Mouse (Mus musculus) spleen, adult 18-20 months (tissue): ENCODE data around the gene Abi2.
"Not testable (repeated sequence)": the region's sequence is repeated elsewhere in the genome, so short reads cannot be mapped to it uniquely, and the experiment has no call there.

Experiments used
- DNase-seq, 2 experiments: peaks; one replicate each; pipeline ENCODE4 v3.0.0; 2022; ENCODE audit warnings: mixed read lengths in 2 of 2

Gene Abi2

DNA sequence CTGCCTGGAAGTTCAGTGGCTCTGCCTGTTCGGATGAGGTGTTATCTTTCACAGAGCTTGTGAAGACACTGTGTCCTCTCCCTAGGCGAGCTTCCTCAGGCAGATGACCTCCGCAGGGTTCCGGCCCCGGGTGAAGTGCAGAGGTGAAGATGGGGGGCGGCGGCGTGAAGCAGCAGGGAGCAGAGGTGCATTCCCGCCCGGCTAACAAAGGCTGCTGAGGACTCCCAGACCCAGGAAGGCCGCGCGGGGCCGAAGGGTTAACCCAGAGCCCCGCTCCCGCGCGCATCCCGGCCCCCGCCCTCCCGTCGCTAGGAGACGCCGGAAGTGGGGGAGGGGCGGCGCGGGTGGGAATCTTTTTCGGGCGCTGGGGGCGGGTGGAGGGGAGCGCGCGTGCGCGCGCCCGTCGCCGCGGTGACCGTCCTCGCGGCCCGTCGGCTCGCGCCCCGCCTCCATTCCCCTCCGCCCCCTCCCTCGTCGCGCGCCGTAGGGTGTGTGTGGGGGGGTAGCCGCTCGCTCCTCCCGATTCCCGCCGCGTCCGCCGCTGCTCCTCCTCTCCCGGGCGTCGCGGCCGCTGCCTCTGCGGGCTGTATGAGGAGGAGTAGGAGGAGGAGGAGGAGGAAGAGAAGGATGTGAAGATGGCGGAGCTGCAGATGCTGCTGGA, at the start of gene Abi2:
Abi2 (plus strand) TSS at position 452 of the 661 bp plus-strand sequence.
- DNase-seq: peak; percentile 70 to 76

DNA sequence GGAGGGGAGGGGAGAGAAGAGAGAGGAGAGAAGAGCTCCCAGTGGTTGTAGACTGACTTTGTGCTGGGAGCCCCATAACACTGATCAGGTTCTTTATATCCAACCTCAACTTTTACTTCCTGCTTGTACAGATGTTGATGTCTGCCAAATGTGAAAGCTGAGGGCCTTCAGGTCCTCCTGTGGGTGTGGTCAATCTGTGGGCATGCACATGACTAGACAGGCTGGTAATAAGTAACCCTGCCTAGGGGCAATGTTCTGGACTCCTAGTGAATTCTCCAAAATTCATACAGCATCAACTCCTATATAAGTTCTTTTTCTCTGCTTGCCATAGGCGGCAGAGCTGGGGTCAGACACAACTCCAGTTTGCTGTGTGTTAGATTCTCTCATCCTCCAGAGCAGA, 47.8 kb upstream of the Abi2 start:
- no peak for DNase-seq

DNA sequence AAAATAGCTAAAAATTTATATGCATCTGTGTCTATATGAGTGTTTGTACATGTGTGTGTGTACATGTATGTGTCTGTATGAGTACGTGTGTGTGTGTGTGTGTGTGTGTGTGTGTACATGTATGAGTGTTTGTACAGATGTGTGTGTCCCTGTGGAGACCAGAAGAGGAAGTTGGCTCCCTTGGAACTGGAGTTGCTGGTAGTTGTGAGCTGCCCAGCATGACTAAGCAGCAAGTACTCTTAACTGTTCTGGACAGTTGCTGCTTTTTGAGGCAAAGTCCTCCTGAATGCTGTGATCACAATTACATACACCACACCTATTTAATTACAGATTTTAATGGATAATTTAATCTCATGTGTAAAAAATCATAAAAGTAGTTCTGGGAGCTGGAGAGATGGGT, 32.9 kb upstream of the Abi2 start:
- DNase-seq: no peak

DNA sequence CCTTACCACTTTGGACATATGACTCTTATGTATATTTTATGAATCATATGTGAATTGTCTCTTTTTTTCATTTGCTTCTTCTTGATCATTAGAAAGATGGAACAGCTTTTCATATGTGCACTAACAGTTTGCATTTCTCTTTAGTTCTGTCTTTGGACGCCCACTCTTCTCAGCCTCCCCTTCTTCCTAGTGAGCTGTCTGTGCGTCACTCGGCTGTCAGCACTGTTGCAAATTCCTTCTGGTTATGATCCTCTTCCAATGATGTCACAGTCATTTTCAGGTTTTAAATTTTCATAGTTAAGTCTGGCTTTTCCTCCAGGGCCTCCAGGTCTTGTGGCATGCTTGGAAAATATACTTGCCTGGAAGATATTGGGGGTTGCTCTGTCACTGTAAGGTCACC, 27.5 kb upstream of the Abi2 start:
- no peak for DNase-seq

DNA sequence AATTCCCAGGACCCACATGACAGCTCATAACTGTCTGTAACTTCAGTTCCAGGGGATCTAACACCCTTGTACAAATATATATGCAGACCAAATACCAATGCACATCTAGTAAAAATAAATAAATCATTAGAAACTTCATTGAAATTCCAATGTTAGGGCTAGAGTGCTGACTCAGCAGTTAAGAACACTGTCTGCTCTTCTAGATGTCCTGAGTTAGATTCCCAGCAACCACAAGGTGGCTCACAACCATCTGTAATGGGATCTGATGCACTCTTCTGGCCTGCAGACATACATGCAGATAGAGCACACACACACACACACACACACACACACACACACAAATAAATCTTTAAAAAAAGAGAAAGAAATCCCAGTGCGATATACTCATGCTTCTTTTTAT, 4.6 kb upstream of the Abi2 start:
- no peak for DNase-seq

DNA sequence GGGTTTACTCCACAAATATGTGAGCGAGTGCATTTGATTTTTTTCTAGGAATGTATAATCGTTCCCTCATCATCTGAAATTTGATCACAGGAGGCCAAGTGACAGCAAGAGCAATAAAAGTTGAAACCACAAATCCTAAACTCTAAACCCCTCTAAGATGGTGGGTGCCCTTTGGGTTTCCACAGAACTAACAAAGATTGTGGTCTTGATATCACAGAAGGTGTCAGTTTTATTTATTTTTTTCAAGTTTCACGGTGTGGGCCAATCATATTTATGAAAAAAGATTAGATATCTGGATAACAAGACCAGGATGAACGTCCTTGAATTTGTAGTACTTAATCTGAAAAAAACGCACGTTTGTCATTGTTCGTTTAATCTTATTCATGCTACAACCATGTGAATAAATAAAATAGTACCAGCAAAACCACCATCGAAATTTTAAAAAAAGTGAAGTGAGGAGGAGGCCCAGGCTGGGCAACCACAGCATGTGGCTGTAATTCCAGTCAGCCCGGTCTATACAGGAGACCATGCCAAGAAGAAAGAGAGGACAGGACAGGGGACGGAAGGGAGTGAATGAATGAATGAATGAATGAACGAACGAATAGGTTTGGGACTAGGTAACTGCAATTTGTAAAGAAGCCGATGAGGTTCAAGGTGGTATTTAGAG, 785 bp upstream of the Abi2 start:
- DNase-seq: no peak

DNA sequence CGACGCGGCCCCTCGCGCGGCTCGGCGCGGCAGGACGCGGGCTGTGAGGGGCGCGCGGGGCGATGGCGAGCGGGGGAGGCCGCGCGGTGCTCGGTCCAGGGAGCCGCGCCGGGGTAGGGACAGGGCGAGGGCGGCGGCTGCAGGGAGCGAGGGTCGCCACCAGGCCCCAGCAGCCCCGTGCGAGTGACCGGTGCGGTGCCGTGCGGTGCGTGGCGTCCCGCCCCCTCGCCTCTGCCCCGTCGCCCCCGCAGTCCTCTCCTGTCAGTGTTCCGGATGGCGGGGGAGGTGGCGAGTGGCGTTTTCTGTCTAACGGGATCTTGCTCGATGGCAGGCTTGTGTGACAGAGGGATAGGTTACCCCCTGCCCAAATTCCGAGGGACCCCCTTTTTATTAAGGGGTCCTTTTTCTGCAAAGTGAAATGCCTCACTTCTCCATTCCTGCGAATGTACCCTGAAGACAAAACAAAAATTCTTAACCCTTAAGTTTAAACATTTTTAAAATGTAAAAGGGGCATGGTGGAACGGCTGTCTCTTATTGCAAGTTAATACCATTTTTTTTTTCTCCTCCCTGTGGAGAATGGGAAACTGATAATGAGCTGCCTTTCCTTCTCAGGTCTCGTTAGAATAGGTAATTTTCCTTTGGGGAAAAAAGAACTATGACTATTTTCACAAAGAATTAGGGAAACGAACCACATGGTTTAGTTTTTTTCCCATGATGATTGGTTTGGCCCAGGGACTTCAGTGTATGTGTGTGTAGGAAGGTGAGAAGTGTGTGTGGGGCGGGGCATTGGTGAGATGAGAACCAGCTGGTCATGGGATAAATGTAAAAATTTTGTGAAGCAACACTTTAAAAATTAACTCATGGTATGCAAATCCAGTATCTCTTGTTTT, 754 bp downstream of the Abi2 start:
- peak; percentile 21 to 36 for DNase-seq

DNA sequence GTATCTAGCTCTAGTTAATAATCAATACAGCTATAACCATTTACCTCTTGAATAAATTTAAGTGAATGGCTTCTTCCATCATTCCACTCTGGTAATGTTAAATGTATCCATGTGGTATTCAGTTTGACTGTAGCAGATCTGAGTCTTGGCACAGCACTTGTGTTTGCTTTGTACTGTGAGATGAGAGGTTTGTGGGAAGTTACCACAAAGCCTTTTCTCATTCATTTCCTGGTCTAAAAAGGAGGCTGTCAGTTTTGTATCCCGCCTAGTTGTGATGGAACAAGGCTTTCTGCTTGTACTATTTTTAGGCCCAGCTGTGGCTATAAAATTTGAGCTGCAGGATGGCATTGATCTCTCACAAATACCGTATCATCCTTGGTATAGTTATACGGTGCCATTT, 7.3 kb downstream of the Abi2 start:
- no peak for DNase-seq

DNA sequence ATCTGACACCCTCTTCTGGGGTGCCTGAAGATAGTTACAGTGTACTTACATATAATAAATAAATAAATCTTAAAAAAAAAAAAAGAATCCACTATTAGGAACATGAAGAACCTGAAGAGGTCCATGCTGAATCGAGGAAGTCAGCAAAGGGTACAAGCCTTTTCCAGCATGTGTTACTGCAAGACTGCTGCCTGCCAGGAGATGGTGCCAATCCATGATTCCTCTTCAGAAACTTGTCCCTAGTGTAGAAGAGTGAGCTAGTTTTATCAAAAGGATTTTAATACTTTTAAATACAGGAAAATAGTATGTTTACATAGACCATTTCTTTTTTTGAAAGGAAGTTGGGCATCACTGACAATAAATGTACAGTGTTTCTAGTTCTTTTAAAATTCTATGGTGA, 14.5 kb downstream of the Abi2 start:
- no peak for DNase-seq

DNA sequence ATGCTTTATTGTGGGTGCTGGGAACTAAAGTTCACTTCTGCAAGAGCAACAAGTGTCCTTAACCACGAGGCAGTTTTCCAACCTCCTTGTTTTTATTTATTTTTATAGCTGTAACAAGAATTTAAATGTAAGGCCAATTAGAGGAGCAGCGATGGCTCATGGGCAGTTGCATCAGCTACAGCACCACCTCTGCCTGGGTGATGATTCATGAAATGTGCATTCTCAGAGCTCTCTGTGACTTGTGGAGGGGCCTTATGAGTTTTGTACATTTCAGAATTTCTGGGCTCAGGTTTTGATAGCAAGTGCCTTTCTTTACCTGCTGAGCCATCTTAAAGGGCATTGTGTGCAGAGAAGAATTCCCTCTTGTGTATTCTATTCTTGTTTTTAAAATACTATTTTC, 18.9 kb downstream of the Abi2 start:
- DNase-seq: no peak

DNA sequence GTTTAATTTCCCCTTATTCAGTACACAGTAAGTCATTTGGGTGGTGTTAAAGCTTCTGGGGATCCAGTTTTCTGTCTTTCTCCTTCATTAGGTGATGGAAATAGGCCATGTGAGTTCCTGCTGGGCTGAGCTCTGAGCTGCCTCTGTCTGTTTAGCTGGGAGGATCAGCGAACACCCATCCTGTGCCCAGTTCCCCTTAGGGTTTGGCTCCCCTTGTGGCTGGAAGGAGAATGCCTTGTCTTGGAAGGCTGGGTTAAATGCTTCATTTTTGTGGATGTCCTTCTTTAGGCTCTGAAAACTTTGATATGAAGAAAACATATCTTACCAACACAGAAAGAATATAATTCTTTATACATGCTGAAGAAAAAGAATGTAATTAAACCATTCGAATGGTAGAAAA, 19.5 kb downstream of the Abi2 start:
- peak in 1 of 2 experiments; percentile 27 for DNase-seq

DNA sequence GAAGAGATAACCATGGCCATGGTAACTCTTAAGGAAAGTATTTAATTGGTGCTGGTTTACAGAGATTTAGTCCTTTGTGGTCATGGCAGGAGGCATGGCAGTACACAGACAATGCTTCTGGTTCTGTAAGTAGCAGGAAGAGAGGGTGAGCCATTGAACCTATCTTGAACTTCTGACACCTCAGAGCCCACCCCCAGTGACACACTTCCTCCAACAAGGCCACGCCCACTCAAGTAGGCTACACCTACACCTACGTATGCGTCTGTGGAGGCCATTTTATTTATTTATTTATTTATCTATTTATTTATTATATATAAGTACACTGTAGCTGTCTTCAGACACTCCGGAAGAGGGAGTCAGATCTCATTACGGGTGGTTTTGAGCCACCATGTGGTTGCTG, 22.1 kb downstream of the Abi2 start:
- no peak for DNase-seq

DNA sequence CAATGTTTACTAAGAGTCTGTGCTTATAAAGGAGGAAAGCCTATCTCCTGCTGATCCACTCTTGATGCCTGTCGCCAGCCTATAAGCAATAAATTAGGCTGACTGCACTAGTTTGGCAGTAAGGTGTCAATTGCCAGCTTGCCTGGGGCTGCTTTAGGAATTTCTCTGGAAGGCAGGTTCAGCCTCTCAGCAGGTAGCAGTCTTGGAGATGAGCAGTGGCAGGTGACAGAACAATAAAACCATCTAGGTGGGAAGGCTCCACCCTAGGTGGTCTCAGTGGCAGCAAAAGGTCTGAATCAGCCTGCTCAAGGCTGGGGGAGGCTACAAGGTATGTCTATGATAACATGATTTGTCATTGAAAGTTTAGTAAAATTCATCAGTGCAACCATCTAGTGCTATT, 23.1 kb downstream of the Abi2 start:
- no peak for DNase-seq

DNA sequence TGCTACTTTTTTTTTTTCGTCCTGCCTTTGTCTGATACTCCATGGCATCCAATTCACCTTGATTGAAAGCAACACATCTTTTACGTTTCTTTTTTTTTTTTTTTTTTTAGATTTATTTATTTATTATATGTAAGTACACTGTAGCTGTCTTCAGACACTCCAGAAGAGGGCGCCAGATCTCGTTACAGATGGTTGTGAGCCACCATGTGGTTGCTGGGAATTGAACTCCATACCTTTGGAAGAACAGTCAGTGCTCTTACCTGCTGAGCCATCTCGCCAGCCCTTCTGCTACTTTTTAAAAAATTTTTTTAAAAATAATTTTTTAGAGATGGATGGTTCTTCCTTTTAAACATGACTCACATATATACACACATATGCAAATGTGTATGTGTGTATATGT, 32.0 kb downstream of the Abi2 start:
- not testable (repeated sequence) for DNase-seq

DNA sequence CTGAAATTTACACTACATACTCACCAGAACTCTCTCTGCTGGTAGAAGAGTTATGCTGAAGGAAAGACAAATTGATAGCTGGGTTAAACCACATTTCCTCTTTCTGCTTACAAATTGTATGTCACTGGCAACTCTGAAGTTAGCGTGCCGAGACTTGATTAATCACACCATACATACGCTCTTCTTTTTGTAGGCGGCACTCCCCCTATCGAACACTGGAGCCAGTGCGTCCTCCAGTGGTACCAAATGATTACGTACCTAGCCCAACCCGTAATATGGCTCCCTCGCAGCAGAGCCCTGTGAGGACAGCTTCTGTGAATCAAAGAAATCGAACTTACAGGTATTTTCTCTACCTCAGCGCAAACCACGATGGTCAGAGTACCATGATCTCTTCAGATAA, 37.6 kb downstream of the Abi2 start:
- DNase-seq: peak in 1 of 2 experiments; percentile 9

DNA sequence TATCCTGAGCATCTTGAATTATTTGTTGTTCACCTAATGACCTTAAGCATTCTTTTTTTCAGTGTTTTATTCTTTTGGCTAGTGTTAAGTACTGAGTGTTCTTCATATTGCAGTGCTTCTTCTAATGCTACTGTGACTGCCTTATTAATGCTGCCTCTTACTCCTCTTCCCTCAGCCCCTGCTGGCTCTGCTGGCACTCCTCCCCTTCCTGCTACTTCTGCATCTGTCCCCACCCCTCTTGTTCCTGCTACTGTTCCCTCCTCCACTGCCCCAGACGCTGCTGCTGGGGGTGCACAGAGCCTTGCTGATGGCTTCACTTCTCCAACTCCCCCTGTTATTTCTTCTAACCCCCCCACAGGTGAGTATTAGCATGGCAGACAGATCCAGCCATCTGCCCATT, 40.5 kb downstream of the Abi2 start:
- no peak for DNase-seq

DNA sequence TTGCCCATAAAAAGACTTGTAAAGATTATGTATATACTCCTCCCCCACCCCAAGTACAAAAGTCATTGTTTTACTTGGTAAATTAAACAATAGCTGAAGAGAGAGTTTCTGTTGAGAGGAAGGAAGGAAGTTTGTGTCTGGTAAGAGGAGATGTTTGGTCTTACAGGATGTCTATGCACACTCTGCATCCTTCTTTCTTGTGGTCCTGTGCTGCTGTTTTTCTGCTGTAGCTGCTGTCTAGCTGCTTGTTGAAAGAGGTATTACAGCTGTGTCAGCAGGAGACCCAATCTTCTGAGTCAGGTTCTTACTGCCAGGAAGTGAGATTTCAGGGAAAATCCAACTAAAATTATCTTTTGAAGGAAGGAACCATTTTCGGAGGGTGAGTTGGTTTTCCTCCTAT, 51.2 kb downstream of the Abi2 start:
- DNase-seq: no peak

DNA sequence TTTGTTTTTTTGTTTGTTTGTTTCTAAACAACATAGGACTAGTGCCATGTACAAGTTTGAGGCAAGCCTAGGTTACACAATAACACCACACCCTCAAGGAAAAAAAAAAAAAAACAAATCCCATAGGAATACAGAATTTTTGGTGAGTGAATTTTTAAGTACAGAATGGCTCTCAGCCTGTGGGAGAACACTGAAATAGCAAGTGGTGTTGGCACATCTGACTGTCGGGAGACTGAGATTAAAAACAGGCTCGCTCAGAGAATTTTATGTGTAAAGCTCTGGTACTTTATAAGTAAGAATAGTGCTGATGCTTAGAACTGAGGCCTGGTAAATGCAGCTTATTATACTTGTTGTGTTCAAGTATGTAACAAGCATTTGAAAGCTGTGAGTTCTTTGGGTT, 60.1 kb downstream of the Abi2 start:
- no peak for DNase-seq

DNA sequence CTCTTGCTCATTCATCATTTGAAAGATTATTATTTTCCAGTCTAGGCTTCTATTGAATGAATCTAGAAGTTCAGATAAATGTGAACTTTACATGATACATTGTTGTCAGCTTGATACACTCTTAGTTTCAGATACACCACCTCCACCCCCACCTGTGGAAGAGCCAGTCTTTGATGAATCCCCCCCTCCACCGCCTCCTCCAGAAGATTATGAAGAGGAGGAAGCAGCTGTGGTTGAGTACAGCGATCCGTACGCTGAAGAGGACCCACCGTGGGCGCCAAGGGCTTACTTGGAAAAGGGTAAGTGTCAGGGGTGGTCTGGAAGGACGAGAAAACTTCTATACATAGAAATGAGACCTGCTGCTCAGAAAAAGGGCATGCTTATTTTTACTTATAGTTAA, 61.1 kb downstream of the Abi2 start:
- no peak for DNase-seq

DNA sequence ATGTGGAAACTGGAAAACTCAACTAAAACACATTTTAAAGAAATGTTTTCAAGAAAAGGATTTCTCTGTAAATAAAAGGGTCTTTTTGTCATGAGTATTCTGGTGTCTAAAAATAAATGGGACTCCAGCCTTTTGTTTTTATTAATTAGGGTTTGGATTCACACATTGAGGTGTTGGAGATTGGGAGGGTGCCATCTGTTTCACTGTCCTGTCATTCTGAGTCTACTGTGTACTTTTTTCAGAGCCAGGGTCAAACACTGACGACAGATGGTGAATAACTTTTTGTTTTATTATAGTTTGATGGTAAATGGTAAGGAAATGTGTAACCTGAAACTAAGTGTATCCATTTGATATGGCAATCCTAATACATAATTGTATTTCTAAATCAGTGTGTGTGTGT, 72.1 kb downstream of the Abi2 start:
- no peak for DNase-seq

DNA sequence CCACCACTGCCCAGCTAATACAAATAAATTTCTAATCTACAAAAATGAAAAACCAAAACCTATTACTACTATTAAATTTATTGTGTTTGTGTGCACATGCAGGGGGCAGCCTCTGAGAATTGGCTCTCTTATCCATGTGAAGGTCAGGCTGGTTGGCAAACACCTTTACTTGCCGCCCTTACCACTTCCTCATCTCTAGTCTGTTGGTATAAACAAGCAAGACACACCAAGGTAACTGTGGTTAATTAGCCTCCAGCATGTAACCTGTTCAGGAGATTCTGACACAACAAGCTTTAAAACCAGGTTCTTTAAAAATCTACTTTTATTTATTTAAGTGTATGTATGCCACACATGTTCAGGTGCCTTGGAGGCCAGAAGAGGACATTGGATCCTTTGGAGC, 73.5 kb downstream of the Abi2 start:
- DNase-seq: no peak

DNA sequence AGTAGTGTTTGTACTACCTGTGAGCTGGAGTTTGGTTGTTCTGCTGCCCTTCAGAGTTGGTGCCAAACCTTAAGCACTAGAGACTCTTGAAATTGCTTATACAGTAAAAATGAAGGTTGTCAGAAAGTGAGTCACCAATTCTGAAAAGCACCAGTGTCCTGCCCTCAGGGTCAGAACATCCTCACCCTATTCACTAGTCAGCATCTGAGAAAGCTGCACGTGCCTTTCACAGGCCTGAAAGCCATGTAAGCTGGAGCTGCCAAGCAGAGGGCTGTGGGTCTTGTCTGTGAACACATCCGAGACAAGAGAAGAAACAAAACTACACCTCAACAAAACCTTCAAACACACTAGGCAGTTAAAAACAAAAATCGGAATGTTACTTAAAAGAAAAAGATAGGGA, 76.2 kb downstream of the Abi2 start:
- no peak for DNase-seq

DNA sequence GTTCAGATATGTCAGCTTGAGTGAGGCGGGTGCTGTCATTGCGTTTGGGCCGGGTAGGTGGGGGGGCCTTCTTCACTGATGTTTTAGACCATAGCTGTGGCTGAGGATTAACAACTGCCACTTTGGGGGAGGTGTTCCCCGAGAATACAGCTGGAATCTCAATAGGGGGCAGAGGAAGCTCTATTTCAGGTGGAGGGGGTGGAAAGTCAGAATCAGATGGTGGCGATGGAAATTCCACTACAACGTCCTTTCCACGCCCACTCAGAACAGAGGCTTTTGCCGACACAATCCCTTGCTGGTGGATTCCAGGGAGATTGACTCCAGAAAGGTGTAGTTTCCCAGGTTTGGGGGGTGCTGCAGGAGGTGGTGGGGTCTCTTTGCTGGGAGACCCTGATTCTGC, 79.2 kb downstream of the Abi2 start:
- no peak for DNase-seq

DNA sequence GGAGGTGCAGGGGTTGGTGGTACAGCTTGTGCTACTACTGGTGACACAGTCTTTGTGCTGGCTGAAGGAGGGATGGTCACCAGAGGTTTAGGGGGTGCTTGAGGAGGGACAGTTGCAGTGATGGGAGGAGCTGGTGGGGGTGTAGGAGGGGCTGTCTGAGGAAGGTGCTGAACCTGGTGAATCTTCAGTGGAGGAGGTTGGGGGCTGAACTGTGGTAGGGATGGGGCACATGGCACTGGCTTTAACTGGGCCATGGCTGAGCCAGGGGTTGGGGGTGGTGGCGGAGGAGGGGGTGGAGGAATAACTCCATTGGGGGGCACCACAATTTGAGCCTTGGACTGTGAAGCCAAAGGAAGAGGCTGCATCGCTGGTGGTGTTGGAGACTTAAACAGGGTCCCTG, 80.2 kb downstream of the Abi2 start:
- DNase-seq: no peak
